Mouse (Mus musculus): ENCODE results near the gene Zmynd10. TPM values are rescaled to one million over a fixed set of nuclear protein-coding genes. Genes with fewer than 3 reads are reported as not detected.

Zmynd10 gene
- total and polyA plus RNA-seq, 2 experiments from 2014 or later, result 0.25 TPM; not detected in 1

DNA sequence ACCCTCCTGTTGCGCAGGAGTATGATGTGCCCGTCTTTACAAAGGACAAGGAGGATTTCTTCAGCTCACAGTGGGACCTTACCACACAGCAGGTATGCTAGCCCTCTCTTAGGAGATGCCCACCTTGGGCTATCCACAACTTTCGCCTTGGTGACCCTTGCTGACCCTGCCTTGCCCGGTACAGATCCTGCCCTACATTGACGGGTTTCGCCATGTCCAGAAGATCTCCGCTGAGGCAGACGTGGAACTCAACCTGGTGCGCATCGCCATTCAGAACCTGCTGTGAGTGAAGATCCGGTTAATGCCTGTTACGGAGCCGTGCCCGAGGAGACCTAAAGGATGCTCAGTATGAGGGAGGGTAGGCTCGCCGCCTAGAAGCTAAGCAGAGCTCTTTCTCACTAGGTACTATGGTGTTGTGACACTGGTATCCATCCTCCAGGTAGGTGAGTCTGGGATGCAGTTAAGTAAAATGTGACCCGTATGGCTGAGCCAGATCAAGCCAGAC lies 2.9 kb upstream of the Zmynd10 start:
- TF ChIP-seq EP300 (IDR thresholded peaks at IDR 0.05; ENCODE audit: low read depth) (no peak), CTCF (IDR thresholded peaks at IDR 0.05; ENCODE audit: low read depth) (no peak)
- DNase-seq (ENCODE audit: low spot score), result no peak
- Histone ChIP-seq H3K4me2 (ENCODE audit: low read depth, low read length) (no peak overlapping the region), H3K36me3 (replicated peaks; ENCODE audit: control insufficient read depth, insufficient read depth, low read length) (peaks cover 19% of the 10 kb centered on the region), H3K9ac (replicated peaks; ENCODE audit: low read depth, low read length) (no peak overlapping the region), H3K4me1 (ENCODE audit: control insufficient read depth, insufficient read depth) (peaks cover 28% of the 10 kb centered on the region), H3K4me3 (ENCODE audit: low read depth, low read length) (no peak overlapping the region), H3K27ac (ENCODE audit: low read depth) (no peak overlapping the region), H3K9me3 (replicated peaks; ENCODE audit: control insufficient read depth, low read length) (no peaks in the 10 kb centered on the region), H3K27me3 (ENCODE audit: control insufficient read depth, insufficient read depth, low read length) (0 out of 2 replicates have a peak, but pooled peaks cover 4% of the 10 kb centered on the region)
- WGBS, result 89% methylated on average over 17 of the region's 17 CpGs
- no peak for ATAC-seq (ENCODE audit: insufficient read depth, low read depth)

DNA sequence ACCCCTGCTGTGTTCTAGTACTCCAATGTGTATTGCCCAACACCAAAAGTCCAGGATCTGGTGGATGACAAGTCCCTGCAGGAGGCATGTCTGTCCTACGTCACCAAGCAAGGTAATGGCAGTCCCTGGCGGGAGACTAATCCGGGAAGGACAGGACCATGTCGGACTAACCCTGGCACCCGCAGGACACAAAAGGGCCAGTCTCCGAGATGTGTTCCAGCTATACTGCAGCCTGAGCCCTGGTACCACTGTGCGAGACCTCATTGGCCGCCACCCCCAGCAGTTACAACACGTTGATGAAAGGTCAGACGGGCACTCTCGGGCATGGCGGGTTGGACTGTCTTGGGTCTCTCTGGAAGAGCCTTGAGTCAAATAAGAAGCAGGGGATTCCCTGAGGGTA lies 2.4 kb upstream of the Zmynd10 start:
- Histone ChIP-seq H3K9me3 (replicated peaks; ENCODE audit: control insufficient read depth, low read length) (no peaks in the 10 kb centered on the region), H3K9ac (replicated peaks; ENCODE audit: low read depth, low read length) (no peak overlapping the region), H3K27ac (ENCODE audit: low read depth) (no peak overlapping the region), H3K4me2 (ENCODE audit: low read depth, low read length) (no peak overlapping the region), H3K4me1 (ENCODE audit: control insufficient read depth, insufficient read depth) (peaks cover 28% of the 10 kb centered on the region), H3K27me3 (ENCODE audit: control insufficient read depth, insufficient read depth, low read length) (0 out of 2 replicates have a peak, but pooled peaks cover 4% of the 10 kb centered on the region), H3K4me3 (ENCODE audit: low read depth, low read length) (no peak overlapping the region), H3K36me3 (replicated peaks; ENCODE audit: control insufficient read depth, insufficient read depth, low read length) (peaks cover 14% of the 10 kb centered on the region)
- no peak for TF ChIP-seq EP300 (IDR thresholded peaks at IDR 0.05; ENCODE audit: low read depth)
- no peak for TF ChIP-seq CTCF (IDR thresholded peaks at IDR 0.05; ENCODE audit: low read depth)
- no peak for DNase-seq (ENCODE audit: low spot score)
- WGBS, result 85% methylated on average over 12 of the region's 12 CpGs
- no peak for ATAC-seq (ENCODE audit: insufficient read depth, low read depth)

DNA sequence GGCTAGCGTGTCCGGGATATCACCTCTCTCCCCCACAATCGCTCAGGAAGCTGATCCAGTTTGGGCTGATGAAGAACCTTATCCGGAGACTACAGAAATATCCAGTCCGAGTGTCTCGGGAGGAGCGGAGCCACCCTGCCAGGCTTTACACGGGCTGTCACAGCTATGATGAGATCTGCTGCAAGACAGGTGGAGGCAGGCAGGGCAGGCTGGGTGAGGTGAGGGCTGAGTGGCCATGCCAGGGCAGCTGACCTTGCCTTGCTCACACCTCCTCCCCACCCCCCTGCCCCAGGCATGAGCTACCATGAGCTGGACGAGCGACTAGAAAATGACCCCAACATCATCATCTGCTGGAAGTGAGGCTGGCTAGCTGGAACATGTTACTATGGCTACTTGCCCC lies 1.9 kb upstream of the Zmynd10 start:
- no peak overlapping the region for H3K4me2 ChIP-seq (ENCODE audit: low read depth, low read length)
- ATAC-seq (ENCODE audit: insufficient read depth, low read depth) (no peak), DNase-seq (ENCODE audit: low spot score) (no peak)
- H3K4me1 ChIP-seq (ENCODE audit: control insufficient read depth, insufficient read depth), result peaks cover 28% of the 10 kb centered on the region
- 81% methylated on average over 10 of the region's 10 CpGs for WGBS
- H3K4me3 ChIP-seq (ENCODE audit: low read depth, low read length), result no peak overlapping the region
- no peaks in the 10 kb centered on the region for H3K9me3 ChIP-seq (replicated peaks; ENCODE audit: control insufficient read depth, low read length)
- 0 out of 2 replicates have a peak, but pooled peaks cover 6% of the 10 kb centered on the region for H3K27me3 ChIP-seq (ENCODE audit: control insufficient read depth, insufficient read depth, low read length)
- TF ChIP-seq EP300 (IDR thresholded peaks at IDR 0.05; ENCODE audit: low read depth), result no peak
- TF ChIP-seq CTCF (IDR thresholded peaks at IDR 0.05; ENCODE audit: low read depth), result no peak
- H3K36me3 ChIP-seq (replicated peaks; ENCODE audit: control insufficient read depth, insufficient read depth, low read length), result peaks cover 11% of the 10 kb centered on the region; the same call in 1 of the 2 replicates
- H3K9ac ChIP-seq (replicated peaks; ENCODE audit: low read depth, low read length), result no peak overlapping the region
- no peak overlapping the region for H3K27ac ChIP-seq (ENCODE audit: low read depth)

DNA sequence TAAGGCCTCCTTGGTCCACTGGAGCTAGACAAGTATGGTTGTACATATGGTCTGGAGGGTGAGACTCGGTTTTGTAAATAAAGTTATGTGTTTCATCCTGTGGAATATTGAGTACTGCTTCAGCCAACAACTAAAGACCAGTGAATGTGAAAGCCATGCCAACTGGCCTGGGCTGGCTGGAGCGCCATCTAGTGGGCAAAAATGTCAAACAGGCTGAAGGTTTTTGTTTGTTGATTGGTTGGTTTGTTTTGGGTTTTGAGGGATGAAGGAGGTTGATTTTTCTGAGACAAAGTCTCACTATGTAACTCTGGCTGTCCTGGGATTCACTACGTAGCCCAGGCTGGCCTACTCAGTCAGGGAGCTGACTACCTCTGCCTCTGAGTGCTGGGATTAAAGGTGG lies 1.5 kb upstream of the Zmynd10 start:
- H3K4me1 ChIP-seq (ENCODE audit: control insufficient read depth, insufficient read depth), result peaks cover 28% of the 10 kb centered on the region
- DNase-seq (ENCODE audit: low spot score) (no peak), ATAC-seq (ENCODE audit: insufficient read depth, low read depth) (no peak)
- peaks cover 11% of the 10 kb centered on the region; the same call in 1 of the 2 replicates for H3K36me3 ChIP-seq (replicated peaks; ENCODE audit: control insufficient read depth, insufficient read depth, low read length)
- no peaks in the 10 kb centered on the region for H3K9me3 ChIP-seq (replicated peaks; ENCODE audit: control insufficient read depth, low read length)
- no peak overlapping the region for H3K4me3 ChIP-seq (ENCODE audit: low read depth, low read length)
- TF ChIP-seq CTCF (IDR thresholded peaks at IDR 0.05; ENCODE audit: low read depth), result peak; percentile 92
- no peak for TF ChIP-seq EP300 (IDR thresholded peaks at IDR 0.05; ENCODE audit: low read depth)
- 0 out of 2 replicates have a peak, but pooled peaks cover 10% of the 10 kb centered on the region for H3K27me3 ChIP-seq (ENCODE audit: control insufficient read depth, insufficient read depth, low read length)
- no peak overlapping the region for H3K4me2 ChIP-seq (ENCODE audit: low read depth, low read length)
- WGBS, result 11% methylated on average over 3 of the region's 3 CpGs
- no peak overlapping the region for H3K27ac ChIP-seq (ENCODE audit: low read depth)
- no peak overlapping the region for H3K9ac ChIP-seq (replicated peaks; ENCODE audit: low read depth, low read length)

DNA sequence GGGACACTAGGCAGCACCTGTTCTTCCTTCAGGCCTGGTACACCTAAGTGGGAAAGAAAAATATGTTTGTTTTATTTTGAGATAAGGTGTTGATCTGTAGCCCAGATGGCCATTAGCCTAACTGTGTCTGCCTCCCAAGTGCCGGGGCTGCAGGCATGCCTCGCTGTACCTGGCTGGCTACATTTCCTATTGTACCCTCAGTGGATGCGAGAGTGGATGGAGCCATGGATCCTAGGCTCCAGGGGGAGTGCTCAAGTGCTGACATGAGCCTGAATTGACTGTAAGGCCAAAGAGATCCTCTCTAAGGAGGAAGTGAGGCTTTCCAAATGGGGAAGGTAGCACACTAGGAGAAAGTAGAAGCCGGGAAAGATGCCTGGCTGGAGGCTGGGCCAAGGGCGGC lies 859 bp downstream of the Zmynd10 start:
- Histone ChIP-seq H3K27me3 (ENCODE audit: control insufficient read depth, insufficient read depth, low read length) (0 out of 2 replicates have a peak, but pooled peaks cover 12% of the 10 kb centered on the region), H3K4me2 (ENCODE audit: low read depth, low read length) (no peak overlapping the region), H3K4me3 (ENCODE audit: low read depth, low read length) (no peak overlapping the region), H3K9me3 (replicated peaks; ENCODE audit: control insufficient read depth, low read length) (no peaks in the 10 kb centered on the region), H3K27ac (ENCODE audit: low read depth) (no peak overlapping the region), H3K9ac (replicated peaks; ENCODE audit: low read depth, low read length) (no peak overlapping the region), H3K4me1 (ENCODE audit: control insufficient read depth, insufficient read depth) (peaks cover 28% of the 10 kb centered on the region), H3K36me3 (replicated peaks; ENCODE audit: control insufficient read depth, insufficient read depth, low read length) (peaks cover 11% of the 10 kb centered on the region; the same call in 1 of the 2 replicates)
- ATAC-seq (ENCODE audit: insufficient read depth, low read depth) (no peak), DNase-seq (ENCODE audit: low spot score) (no peak)
- WGBS, result 74% methylated on average over 5 of the region's 5 CpGs
- TF ChIP-seq EP300 (IDR thresholded peaks at IDR 0.05; ENCODE audit: low read depth) (no peak), CTCF (IDR thresholded peaks at IDR 0.05; ENCODE audit: low read depth) (no peak)

DNA sequence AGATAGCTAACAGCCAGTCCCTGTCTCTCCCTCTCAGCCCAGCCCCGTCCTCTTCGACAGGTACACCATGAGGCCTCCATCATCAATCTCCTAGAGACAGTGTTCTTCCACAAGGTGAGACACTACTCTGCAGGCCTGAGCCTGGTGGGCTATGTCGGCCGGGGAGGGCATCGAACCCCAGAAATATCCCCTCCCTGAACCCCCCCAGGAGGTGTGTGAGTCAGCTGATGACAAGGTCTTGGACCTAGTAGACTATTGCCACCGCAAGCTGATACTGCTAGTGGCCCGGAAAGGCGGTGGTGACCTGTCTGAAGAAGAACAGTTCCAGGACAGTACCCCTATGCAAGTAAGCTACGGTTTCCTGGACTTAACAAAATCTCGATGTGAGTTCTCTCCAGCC lies 1.7 kb downstream of the Zmynd10 start:
- H3K4me2 ChIP-seq (ENCODE audit: low read depth, low read length), result no peak overlapping the region
- H3K27me3 ChIP-seq (ENCODE audit: control insufficient read depth, insufficient read depth, low read length), result 0 out of 2 replicates have a peak, but pooled peaks cover 12% of the 10 kb centered on the region
- H3K9me3 ChIP-seq (replicated peaks; ENCODE audit: control insufficient read depth, low read length), result no peaks in the 10 kb centered on the region
- WGBS, result 82% methylated on average over 10 of the region's 10 CpGs
- TF ChIP-seq EP300 (IDR thresholded peaks at IDR 0.05; ENCODE audit: low read depth) (no peak), CTCF (IDR thresholded peaks at IDR 0.05; ENCODE audit: low read depth) (no peak)
- no peak for DNase-seq (ENCODE audit: low spot score)
- ATAC-seq (ENCODE audit: insufficient read depth, low read depth), result no peak
- peaks cover 36% of the 10 kb centered on the region for H3K4me1 ChIP-seq (ENCODE audit: control insufficient read depth, insufficient read depth)
- no peak overlapping the region for H3K4me3 ChIP-seq (ENCODE audit: low read depth, low read length)
- H3K9ac ChIP-seq (replicated peaks; ENCODE audit: low read depth, low read length), result no peak overlapping the region
- peaks cover 11% of the 10 kb centered on the region; the same call in 1 of the 2 replicates for H3K36me3 ChIP-seq (replicated peaks; ENCODE audit: control insufficient read depth, insufficient read depth, low read length)
- H3K27ac ChIP-seq (ENCODE audit: low read depth), result no peak overlapping the region
